Mouse (Mus musculus) ES-Bruce4 (cell line): ENCODE data around the gene Zfp354b.

Experiments
- CTCF ChIP-seq: IDR thresholded peaks from one replicate; pipeline ENCODE4 v1.8.1; 2011; ENCODE audit warnings: low read depth, low read length
- POLR2A ChIP-seq: IDR thresholded peaks from one replicate; pipeline ENCODE4 v1.8.1; 2011; ENCODE audit warnings: low read length; ENCODE audit not compliant: insufficient read depth

DNA sequence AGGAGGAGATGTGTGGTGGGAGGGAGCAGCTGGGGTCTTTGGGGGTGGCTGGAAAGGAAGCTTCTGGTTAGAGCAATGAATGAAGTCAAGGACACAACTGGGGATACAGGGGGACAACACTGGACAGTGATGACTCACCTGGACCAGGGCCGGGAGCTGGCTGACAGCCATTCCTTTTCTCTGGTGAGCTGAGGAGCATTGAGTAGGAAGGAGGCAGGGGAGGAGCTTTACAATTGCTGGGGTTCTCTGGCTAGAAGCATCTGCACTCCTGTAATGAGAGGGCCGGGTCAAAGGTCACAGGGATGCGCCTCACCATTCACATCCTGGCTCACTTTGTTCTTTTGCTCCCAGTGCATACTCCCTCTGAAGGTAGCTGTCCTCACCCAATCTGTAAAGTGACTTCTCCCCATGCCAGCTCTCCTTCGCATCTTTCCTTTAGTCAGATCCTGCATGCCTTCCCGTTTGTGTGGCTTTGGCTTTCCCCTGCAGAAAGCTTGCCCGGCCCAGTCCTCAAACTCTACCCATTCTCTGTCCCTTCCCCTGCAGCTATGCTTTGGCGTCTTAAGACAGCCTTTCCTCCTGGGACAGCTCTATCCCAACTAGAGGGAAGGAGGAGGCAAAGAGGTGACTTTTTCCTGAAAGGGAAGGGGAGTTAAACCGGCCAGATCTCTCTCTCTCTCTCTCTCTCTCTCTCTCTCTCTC, 45.1 kb downstream of the Zfp354b start:
- TF ChIP-seq CTCF (no peak), POLR2A (no peak)
